Mouse (Mus musculus): Measurements from ENCODE around the gene Wfdc15b.
"Not testable (repeated sequence)": the region's sequence is repeated elsewhere in the genome, so short reads cannot be mapped to it uniquely, and the experiment has no call there.

The Wfdc15b gene

GRCm38 (mm10) chr2:164221522-164221921 is at the start of gene Wfdc15b:
Wfdc15b (minus strand) TSS chr2:164221660.
- DNase-seq (ENCODE audit: low spot score in 2 of 2): no peak

GRCm38 (mm10) chr2:164256540-164256939 is 35.1 kb upstream of the Wfdc15b start, which contains the start of gene Svs3b:
Svs3b (minus strand) TSS chr2:164256640.
- DNase-seq (ENCODE audit: low spot score in 2 of 2): not testable (repeated sequence)

- DNase-seq (ENCODE audit: low spot score in 2 of 2): no peak
Measured at GRCm38 (mm10) chr2:164238366-164238765, 16.9 kb upstream of the Wfdc15b start, which contains the start of gene Svs2. Svs2 (minus strand) TSS chr2:164238466.

- DNase-seq (ENCODE audit: low spot score in 2 of 2): no peak
Measured at GRCm38 (mm10) chr2:164232671-164233070, 11.2 kb upstream of the Wfdc15b start.

GRCm38 (mm10) chr2:164228361-164229070 is 7.1 kb upstream of the Wfdc15b start:
- no peak for DNase-seq (ENCODE audit: low spot score in 2 of 2)

GRCm38 (mm10) chr2:164219295-164219694 is 2.2 kb downstream of the Wfdc15b start:
- no peak for DNase-seq (ENCODE audit: low spot score in 2 of 2)

GRCm38 (mm10) chr2:164212711-164213110 is 8.7 kb downstream of the Wfdc15b start:
- no peak for DNase-seq (ENCODE audit: low spot score in 2 of 2)

GRCm38 (mm10) chr2:164210892-164211291 is 10.6 kb downstream of the Wfdc15b start:
- no peak for DNase-seq (ENCODE audit: low spot score in 2 of 2)

- DNase-seq (ENCODE audit: low spot score in 2 of 2): no peak
Measured at GRCm38 (mm10) chr2:164206676-164207075, 14.8 kb downstream of the Wfdc15b start.

GRCm38 (mm10) chr2:164206011-164206410 is 15.4 kb downstream of the Wfdc15b start:
- DNase-seq (ENCODE audit: low spot score in 2 of 2): not testable (repeated sequence)

- DNase-seq (ENCODE audit: low spot score in 2 of 2): no peak
Measured at GRCm38 (mm10) chr2:164199626-164200327, 21.7 kb downstream of the Wfdc15b start, which contains the start of gene Wfdc15a. Wfdc15a (minus strand) TSS chr2:164200130.

GRCm38 (mm10) chr2:164196700-164196990 is 24.8 kb downstream of the Wfdc15b start:
- no peak for DNase-seq (ENCODE audit: low spot score in 2 of 2)

- no peak for DNase-seq (ENCODE audit: low spot score in 2 of 2)
Measured at GRCm38 (mm10) chr2:164195971-164196699, 25.3 kb downstream of the Wfdc15b start.

- DNase-seq (ENCODE audit: low spot score in 2 of 2): no peak
Measured at GRCm38 (mm10) chr2:164194959-164195630, 26.4 kb downstream of the Wfdc15b start.

GRCm38 (mm10) chr2:164192279-164192678 is 29.2 kb downstream of the Wfdc15b start:
- DNase-seq (ENCODE audit: low spot score in 2 of 2): no peak

- DNase-seq (ENCODE audit: low spot score in 2 of 2): no peak
Measured at GRCm38 (mm10) chr2:164190576-164190975, 30.9 kb downstream of the Wfdc15b start, which contains the start of gene Wfdc12. Wfdc12 (minus strand) TSS chr2:164190608.

- DNase-seq (ENCODE audit: low spot score in 2 of 2): no peak
Measured at GRCm38 (mm10) chr2:164188722-164189121, 32.7 kb downstream of the Wfdc15b start.

GRCm38 (mm10) chr2:164184145-164184719 is 37.2 kb downstream of the Wfdc15b start:
- DNase-seq (ENCODE audit: low spot score in 2 of 2): peak in 1 of 2 experiments; percentile 8

GRCm38 (mm10) chr2:164183340-164183739 is 38.1 kb downstream of the Wfdc15b start:
- no peak for DNase-seq (ENCODE audit: low spot score in 2 of 2)

GRCm38 (mm10) chr2:164182692-164183255 is 38.7 kb downstream of the Wfdc15b start, which contains the start of gene Wfdc5:
Wfdc5 (minus strand) TSS chr2:164182742.
- DNase-seq (ENCODE audit: low spot score in 2 of 2): no peak

GRCm38 (mm10) chr2:164180770-164181169 is 40.7 kb downstream of the Wfdc15b start:
- DNase-seq (ENCODE audit: low spot score in 2 of 2): no peak

Data from heart, adult 9 months (tissue).